ENCODE assay signal across 27 mouse cellular contexts in the genomic region with DNA sequence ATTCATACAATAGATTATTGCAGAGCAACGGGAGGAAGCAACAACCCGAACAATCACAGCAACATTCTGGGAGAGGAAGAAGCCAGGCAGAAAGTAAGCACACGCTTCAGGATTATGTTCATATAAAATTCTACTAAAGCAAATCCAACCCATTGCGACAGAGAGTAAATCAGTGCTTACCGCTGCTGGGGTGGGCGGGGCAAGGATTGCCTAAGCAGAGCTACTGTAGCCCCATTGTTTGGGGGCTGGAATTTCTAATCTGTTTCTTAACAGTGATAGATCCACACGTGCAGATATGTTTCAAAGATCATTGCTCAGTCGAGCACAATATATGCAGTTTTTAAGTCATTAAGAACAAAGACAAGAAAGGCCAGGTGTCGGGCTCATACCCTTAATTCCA. TPM values are rescaled to one million over a fixed set of nuclear protein-coding genes. Genes with fewer than 3 reads are reported as not detected.
"Had no signal": no experiment of that assay in that cellular context is flagged by ENCODE, and none has a peak within 500 bp of the region (broad histone marks: within the 10 kb centered on the region; RNA-seq: fewer than 3 reads in every experiment).

No protein-coding gene starts in this region.

- H3K4me2 ChIP-seq: kidney, embryonic 15.5 days; limb, embryonic 13.5 days; liver, embryonic 12.5 days; liver, embryonic 15.5 days; midbrain, embryonic 11.5 days had no signal

- H3K9me3 ChIP-seq: kidney, embryonic 15.5 days; limb, embryonic 10.5 days; limb, embryonic 13.5 days; liver, embryonic 12.5 days; liver, embryonic 15.5 days had no signal

- H3K27ac ChIP-seq: kidney, embryonic 15.5 days; layer of hippocampus, adult 2 months; limb, embryonic 10.5 days; limb, embryonic 13.5 days; liver, embryonic 12.5 days; liver, embryonic 15.5 days; stomach, postnatal 0 days had no signal

- H3K36me3 ChIP-seq: kidney, embryonic 15.5 days; limb, embryonic 10.5 days; limb, embryonic 13.5 days; liver, embryonic 12.5 days; liver, embryonic 15.5 days had no signal

- H3K9ac ChIP-seq: kidney, embryonic 15.5 days; limb, embryonic 13.5 days; liver, embryonic 12.5 days; liver, embryonic 15.5 days had no signal

- ATAC-seq: liver, embryonic 12.5 days had no signal

- DNase-seq: kidney, postnatal 10 days; liver; lung, adult 2 months; lung, postnatal 14 days; lung, postnatal 4 days; midbrain, embryonic 14.5 days; thymus, postnatal 25 days had no signal

- H3K27me3 ChIP-seq: kidney, embryonic 15.5 days; limb, embryonic 13.5 days; liver, embryonic 12.5 days; liver, embryonic 15.5 days had no signal

- H3K4me3 ChIP-seq: kidney, embryonic 15.5 days; layer of hippocampus, adult 2 months; limb, embryonic 10.5 days; limb, embryonic 13.5 days; liver, embryonic 12.5 days; liver, embryonic 15.5 days had no signal

- H3K4me1 ChIP-seq: kidney, embryonic 15.5 days; limb, embryonic 10.5 days; limb, embryonic 13.5 days; liver, embryonic 12.5 days; liver, embryonic 15.5 days had no signal

RNA-seq across cellular contexts. Expression of gene Gm17409, which starts 52.2 kb away (rescaled TPM):
- total RNA-seq: layer of hippocampus, adult 2 months; layer of hippocampus, postnatal 25 days; left cerebral cortex, adult 18-20 months; left cerebral cortex, postnatal 25 days; megakaryocyte progenitor cell, adult 5-6 weeks; megakaryocyte-erythroid progenitor cell, adult 5-6 weeks; midbrain, postnatal 0 days had no signal
- polyA plus RNA-seq: kidney, embryonic 15.5 days; large intestine, adult 2 months; limb, embryonic 10.5 days; limb, embryonic 13.5 days; liver, embryonic 12.5 days; liver, embryonic 15.5 days; lung, adult 2 months; lung, embryonic 16.5 days; midbrain, embryonic 11.5 days; midbrain, embryonic 14.5 days; midbrain, postnatal 0 days; neural tube, embryonic 11.5 days; small intestine, adult 2 months; spleen, adult 2 months; stomach, postnatal 0 days; thymus, postnatal 0 days had no signal

RNA-seq across cellular contexts. Expression of gene Acvr1c, which starts 60.0 kb away (rescaled TPM):
- total RNA-seq: megakaryocyte progenitor cell, adult 5-6 weeks; megakaryocyte-erythroid progenitor cell, adult 5-6 weeks had no signal
